Mouse (Mus musculus) kidney, adult 10 weeks (tissue): ENCODE data around the gene Mkks. TPM values are rescaled to one million over a fixed set of nuclear protein-coding genes. Genes with fewer than 3 reads are reported as not detected.

Experiments used
- polyA plus RNA-seq: library from polyadenylated mRNA; stranded (reverse); fragments of 350-450 nt; fragmentation: Illumina TruSeq; extraction: RNeasy Lipid Tissue Mini Kit (QIAGEN cat#74804); gene quantifications from one replicate; pipeline ENCODE4 v1.2.3, GENCODE M21; 2014; ENCODE audit warnings: low read depth, low replicate concordance

The Mkks gene
- 149 TPM for polyA plus RNA-seq

DNA sequence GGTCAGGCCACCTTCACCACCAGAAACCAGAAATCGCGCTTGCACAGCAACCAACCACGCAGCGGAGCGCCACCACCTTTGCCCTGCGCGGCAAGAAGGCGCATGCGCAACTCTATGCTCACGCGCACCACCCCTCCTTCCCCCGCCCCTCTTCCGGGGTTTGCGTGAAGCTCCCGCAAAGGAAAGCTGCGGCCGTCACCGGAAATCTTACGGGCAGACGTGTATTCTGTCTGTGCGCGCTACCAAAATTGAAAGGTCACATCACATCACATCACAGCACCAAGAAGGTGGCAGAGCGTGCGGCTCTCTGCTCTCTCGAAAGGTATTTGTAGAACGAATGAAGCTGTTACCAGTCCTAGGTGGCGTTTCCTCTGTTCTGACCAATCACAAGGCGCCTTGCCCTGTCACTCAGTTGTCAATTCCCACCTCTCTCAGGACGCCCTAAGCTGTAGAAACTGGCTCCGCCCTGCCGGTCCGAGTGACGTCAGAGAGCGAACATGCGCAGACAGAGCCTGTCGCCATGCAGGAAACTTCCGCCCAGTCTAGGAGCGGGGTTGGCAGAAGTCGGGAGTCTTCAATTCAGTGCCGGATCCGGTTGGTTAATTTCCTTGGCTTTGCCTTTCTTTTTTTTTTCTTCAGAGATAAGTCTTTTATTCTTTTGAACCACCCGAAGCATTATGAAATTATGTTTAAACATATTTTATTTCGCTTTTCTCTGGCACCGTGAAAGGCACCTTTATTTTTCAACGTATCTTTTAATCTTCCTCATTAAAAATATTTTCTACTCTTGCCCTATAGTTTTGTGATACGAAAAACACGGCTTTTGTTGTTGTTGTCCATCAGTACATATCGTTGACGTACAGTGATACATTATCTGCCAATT lies at the start of gene Mkks, which contains the start of the genes Slx4ip and AL731706.1:
TSS of gene Mkks (minus strand) at position 322 of the 883 bp plus-strand sequence.
TSS of gene Slx4ip (plus strand) at position 151 of the 883 bp plus-strand sequence.
TSS of gene AL731706.1 (minus strand) at position 322 of the 883 bp plus-strand sequence.

DNA sequence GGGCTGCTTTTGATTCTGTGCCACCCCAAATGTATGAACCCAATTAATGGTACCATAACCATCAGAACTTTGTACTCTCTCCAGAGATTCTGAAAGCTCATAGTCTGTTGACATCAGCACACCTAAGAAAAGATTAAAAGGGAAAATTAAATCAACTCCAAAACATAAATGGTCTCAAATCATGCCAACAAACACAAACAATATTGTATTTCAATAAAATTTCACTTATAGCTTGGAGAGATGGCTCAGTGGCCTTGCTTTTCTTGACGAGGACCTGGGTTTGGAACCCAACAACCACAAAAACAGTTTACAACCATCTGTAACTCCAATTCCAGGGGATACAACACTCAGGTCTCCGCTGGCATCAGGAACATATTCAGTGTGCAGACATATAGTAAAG lies 5.6 kb downstream of the Mkks start, which contains the start of gene AL731706.2:
TSS of gene AL731706.2 (minus strand) at position 101 of the 400 bp plus-strand sequence.

Other genes with a start within 250 kb of the Mkks start
- not detected for gene Snap25, start 177.9 kb downstream of the Mkks start, polyA plus RNA-seq
- gene AL731706.2, start 5.7 kb downstream of the Mkks start, polyA plus RNA-seq: 71.1 TPM
- gene Slx4ip, start 171 bp downstream of the Mkks start, polyA plus RNA-seq: 8.7 TPM
- 16.7 TPM for gene AL731706.1, start within 50 bp of the Mkks start, polyA plus RNA-seq
- gene Jag1, start 225.3 kb upstream of the Mkks start, polyA plus RNA-seq: 12.9 TPM